Mouse (Mus musculus): ENCODE measurements around the gene Metap2.
"Not testable (repeated sequence)": the region's sequence is repeated elsewhere in the genome, so short reads cannot be mapped to it uniquely, and the experiment has no call there.

The Metap2 gene

DNA sequence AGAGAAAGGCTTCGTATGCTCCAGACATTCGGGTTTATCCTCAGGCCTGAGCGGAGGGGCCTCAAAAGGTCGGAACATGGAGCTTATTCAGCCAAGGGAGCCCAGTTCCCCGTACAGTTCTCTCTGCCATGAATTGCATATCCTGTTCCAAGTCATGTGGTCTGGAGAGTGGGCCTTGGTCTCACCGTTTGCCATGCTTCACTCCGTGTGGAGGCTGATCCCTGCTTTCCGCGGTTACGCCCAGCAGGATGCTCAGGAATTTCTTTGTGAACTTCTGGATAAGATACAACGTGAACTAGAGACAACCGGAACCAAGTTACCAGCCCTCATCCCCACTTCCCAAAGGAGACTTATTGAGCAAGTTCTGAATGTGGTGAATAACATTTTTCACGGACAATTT lies 50.2 kb downstream of the Metap2 start:
- no peak for DNase-seq (ENCODE audit: low spot score)

- not testable (repeated sequence) for DNase-seq (ENCODE audit: low spot score)
These were observed 61.8 kb downstream of the Metap2 start for GRCm38 (mm10) chr10:93835115-93835514.

DNA sequence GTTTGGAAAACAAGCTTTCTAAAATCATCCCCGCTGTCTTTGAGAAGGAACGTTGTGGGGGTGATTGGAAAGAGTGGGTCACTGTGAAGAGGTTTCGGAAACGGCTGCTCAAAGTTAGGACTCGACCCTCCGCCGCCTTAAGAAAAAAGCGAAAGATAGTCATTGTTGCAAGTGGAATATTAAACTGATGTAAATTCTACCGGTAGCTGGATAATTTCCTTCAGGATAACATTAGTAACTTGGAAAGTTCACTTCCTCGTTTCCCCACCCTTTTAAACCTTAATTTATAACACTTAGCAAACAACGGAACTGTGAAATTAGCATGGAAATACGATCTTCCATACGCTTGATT lies 62.5 kb downstream of the Metap2 start:
- DNase-seq (ENCODE audit: low spot score): no peak

DNA sequence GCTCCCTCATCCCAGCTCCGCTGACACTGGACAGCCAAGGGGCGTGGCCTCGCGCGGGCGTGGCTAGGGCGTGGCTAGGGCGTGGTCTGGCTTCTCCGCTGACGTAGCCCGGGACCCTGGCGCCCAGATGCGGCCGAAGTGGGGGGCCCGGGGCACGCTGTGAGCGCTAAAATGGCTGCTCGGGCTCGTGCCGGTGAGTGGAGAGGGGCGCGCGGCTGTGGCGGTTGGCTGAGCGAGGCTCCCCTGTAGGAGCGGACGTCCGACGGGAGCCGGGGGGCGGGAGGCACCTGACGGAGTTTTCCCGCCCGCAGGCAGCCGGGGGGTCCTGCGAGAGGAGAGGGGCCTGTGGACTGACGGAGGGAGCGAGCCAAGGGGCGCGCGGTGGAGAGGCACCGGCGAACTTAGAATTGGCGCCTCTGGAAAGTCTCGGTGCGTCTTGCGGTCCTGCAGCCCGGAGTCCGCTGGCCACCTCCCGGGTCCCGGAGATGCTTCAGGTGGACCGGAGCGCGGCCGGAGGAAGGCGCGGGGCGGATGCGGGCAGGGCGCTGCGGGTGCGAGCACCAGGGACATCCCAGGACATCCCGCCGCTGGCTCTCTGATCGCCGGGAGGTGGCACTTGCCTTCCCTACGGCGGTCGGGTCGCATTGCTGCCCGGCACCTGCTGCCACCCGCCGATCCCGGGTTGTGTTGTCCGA lies 63.0 kb downstream of the Metap2 start:
- peak; percentile 87 for DNase-seq (ENCODE audit: low spot score)

DNA sequence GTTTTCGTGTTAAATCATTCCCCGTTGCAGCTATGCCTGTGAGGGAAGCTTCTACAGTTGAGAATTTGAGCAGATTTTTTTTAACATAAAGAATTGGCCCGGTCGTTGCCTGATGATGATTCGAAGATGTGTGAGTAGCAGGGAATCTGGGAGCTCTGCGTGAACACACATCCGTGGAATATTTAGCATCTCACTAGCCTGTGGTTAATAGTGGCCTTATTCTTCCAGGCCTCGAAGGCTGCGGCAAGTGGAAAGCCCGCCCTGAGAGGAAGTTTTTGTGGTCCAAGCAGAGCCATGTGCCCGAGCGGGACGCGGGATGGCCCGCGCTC lies 63.6 kb downstream of the Metap2 start:
- no peak for DNase-seq (ENCODE audit: low spot score)

GRCm38 (mm10) chr10:93832811-93833210 lies 64.1 kb downstream of the Metap2 start:
- no peak for DNase-seq (ENCODE audit: low spot score)

- DNase-seq (ENCODE audit: low spot score): no peak
These were observed 64.9 kb downstream of the Metap2 start for GRCm38 (mm10) chr10:93831730-93832574.

DNA sequence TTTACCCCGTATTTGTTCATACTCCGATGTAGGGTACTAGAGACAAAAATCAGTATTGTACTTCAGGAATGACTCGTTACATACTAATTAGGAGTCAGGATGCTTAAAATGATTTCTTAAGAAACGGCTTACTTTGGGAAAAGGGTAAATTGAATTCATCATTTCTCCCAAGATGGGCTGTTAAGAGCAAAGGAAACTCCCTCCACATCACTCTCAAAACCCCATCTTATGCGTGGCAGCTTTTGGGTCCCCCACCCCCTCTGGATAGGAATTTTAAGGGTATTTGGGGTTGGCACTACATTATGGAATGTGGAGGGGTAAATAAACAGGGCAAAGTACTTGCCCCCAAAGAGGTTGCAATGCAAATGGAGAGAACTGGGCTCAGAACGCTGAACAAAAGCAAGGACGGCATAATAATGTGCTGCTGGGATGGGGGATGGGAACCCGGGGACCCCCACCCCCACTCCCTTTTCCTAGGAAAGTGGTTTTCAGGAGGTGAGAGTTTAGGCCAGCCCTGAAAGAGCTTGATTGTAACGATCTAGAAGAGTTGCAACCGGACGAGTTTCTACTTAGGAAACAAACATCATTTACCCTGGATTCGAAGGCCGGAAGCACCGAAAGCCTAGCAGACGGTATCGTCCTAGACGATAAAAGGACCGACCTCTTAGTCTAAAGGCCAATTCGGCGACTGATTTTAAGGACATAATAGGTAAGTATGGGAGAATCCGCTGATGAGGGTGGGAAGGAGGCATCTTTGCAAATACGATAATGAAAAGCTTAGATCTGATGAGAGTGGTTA lies 65.8 kb downstream of the Metap2 start, which contains the start of gene Usp44:
Gene Usp44, plus strand, starts transcription at position 625 of the 799 bp plus-strand sequence.
- DNase-seq (ENCODE audit: low spot score): no peak

DNA sequence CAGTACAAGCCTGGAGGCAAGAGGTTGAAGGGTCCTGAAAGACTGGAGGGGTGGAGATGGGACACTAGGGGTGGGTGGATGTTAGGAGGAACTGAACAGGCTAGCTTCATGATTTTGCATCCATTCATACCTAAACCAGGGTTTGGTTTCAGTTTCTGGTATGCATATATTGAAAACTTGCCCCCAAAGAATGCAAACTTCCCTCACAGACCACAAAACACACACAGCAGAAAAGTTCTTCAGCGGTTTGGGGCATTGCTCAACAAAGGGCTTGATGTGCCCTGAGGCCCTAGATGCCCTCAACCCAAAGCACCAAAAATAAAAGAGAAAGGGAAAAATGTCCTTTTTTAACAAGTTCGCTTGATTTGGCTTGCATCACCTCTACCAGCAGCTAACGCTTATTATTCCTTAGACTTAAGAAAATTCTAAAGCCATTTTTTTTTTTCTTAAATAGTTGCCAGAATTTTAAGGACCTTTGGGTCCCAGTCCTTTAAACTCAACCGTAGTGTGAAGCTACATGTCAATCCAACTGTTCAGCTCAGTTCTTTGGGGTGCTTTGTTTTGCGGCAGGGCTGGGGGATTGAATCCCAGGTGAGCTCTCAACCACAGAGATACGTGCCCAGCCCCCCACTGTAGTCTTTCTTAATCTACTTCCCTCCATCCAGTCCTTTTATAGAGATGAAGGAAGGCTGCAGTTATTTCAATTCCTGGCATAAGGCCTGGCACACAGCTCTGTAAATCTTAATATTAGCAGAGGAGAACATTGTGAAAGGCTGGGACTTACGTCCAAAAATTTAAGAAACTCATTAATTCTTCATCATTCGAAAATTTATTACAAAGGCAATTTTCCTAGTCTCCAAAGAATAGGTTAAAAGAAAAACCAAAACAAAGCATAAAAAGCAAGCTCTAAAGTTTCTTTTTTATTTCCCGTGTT lies 66.7 kb downstream of the Metap2 start:
- no peak for DNase-seq (ENCODE audit: low spot score)

- DNase-seq (ENCODE audit: low spot score): peak; percentile 43
These were observed 78.2 kb downstream of the Metap2 start for GRCm38 (mm10) chr10:93818661-93819060.

GRCm38 (mm10) chr10:93813755-93814154 lies 83.1 kb downstream of the Metap2 start:
- no peak for DNase-seq (ENCODE audit: low spot score)

DNA sequence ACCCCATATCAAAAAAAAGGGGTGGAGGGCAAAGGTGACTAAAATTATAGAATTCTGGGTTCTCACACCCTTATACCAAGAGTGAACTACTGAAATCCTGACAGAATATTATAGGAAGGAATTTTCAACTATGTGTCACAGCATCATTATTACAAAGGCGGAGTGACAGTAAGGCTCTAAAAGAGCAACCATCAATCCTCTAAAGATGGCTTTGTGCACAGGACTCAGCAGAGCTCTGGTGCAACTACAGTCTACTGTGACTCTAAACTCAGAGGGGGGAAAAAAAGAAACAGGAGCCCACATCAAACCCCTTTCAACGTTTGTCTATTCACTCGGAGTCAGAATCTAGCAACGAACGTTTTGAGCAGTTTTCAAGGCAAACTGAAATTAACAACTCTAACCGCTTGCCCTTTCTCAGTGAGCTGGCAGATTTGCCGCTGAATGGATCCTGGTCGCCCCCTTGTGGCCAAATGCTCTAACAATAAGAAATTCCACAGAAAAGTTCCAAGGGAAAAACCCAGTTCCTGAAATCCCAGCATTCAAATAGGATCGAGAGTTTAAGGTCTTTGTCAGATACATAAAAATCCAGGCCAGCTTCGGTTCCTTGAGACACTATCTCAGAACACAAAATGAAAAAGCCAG lies 84.0 kb downstream of the Metap2 start:
- DNase-seq (ENCODE audit: low spot score): peak; percentile 46

DNA sequence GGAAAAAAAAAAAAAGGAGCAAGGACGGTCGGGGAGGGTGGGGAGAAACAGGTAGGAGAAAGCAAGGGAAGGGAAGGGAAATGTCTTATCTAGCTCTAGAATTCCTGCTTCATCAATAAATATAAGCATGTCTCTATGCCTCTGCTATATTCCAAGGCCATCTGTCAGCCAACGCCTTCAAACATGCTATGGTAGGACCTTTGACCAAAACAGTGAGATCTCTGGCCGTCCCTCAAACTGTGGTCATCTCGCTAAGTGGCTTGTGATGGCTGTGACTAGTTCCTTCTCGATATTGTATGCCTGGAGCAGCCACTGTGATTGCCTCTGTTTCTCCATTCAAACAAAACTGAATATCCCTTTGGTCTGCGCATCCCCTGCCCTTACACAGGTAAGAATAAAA lies 84.8 kb downstream of the Metap2 start:
- DNase-seq (ENCODE audit: low spot score): no peak

DNA sequence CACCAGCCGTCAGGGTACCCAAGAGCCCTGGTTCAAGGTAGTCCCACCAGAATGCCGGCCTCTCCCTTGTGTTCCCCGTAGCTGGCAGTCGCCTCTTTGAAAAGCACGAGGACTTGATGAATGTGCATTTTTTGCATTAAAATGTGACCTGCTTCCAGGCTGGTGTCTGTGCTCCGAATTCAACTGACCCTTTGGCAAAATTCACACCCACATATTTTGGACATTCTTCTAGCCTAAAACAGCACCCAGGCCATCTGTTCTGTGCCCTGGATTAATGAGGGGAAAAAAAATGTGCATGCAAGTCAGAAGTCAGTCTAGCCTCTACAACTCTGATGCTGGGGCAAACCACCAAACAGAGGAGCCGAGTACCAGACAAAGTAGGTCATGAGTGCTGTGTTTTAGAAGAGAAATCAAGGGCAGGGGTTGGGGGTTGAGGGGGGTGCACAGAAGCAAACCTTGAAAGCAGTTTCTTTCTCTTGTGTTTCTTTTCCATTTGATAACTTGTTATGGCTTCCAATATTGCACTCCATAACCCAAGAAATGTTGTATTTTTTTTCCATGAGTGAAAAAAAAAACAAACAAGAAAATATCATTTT lies 86.2 kb downstream of the Metap2 start:
- DNase-seq (ENCODE audit: low spot score): no peak

DNA sequence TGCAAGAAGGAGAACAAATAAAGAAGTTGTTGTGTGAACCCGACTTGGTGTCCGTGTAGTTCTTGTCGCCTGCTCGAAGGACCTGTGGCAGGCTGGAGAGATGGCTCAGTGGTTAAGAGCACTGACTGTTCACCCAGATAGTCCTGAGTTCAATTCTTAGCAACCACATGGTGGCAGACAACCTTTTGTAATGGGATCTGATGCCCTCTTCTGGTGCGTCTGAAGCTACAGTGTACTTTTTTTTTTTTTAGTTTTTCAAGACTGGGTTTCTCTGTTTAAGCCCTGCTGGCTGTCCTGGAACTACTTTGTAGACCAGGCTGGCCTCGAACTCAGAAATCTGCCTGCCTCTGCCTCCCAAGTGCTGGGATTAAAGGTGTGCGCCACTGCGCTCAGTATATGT lies 87.5 kb downstream of the Metap2 start:
- DNase-seq (ENCODE audit: low spot score): not testable (repeated sequence)
